Mouse (Mus musculus): ENCODE measurements around the gene Btbd17.

Btbd17 gene

GRCm38 (mm10) chr11:114764820-114765818, 30.6 kb downstream of the Btbd17 start, which contains the start of gene Kif19a:
Kif19a (plus strand) TSS chr11:114765388.
- no peak for DNase-seq (ENCODE audit: low read depth, low spot score)

- no peak for DNase-seq (ENCODE audit: low read depth, low spot score)
These were observed 48.1 kb downstream of the Btbd17 start for GRCm38 (mm10) chr11:114747564-114748138.

DNA sequence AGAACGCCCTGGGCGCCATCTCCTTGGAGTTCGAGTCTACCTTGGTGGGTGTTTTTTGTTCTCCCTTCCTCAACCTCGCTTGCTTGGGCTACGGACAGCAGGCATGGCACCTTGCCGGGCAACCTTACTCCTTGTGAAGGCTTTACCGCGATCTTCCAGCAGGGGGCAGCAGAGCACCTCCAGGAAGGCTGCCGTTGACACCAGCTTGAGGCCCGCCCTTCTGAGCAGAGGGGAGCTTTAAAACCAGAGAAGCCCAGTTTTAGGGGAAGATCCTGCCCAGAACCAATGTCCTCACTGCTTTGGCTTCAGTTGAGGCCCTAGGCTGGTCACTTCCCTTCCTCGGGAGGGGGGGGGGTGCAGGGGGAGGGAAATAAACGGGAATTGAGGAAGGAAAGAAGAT, 50.6 kb downstream of the Btbd17 start:
- peak; percentile 76 for DNase-seq (ENCODE audit: low read depth, low spot score)

DNA sequence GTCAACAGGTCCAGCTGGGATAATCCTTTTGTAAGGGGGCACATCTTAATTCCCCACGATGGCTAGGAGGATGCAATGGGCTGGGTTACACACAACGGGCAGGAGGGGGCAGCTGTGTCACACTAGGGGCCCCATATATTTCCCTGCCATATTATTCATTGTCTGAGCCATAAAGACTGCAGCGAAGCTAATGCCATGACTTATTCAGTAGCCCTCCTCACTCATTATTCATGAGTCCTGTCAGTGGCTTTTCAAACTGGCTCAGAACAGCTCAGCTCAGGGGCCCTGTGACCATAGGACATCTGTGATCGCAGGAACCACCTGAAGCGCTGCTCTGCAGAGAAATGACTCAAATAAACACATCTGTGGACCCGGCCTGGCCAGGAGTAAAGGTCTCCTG, 54.3 kb downstream of the Btbd17 start:
- no peak for DNase-seq (ENCODE audit: low read depth, low spot score)
